Mouse (Mus musculus) urinary bladder, adult 18-20 months (tissue): Measurements from ENCODE around the gene Mbd6.
"Not testable (repeated sequence)": the region's sequence is repeated elsewhere in the genome, so short reads cannot be mapped to it uniquely, and the experiment has no call there.

ENCODE experiments used
- DNase-seq, 2 experiments: peaks; one replicate each; pipeline ENCODE4 v3.0.0; 2022; ENCODE audit warnings: low spot score in 2 of 2, mixed read lengths in 2 of 2

Gene Mbd6

DNA sequence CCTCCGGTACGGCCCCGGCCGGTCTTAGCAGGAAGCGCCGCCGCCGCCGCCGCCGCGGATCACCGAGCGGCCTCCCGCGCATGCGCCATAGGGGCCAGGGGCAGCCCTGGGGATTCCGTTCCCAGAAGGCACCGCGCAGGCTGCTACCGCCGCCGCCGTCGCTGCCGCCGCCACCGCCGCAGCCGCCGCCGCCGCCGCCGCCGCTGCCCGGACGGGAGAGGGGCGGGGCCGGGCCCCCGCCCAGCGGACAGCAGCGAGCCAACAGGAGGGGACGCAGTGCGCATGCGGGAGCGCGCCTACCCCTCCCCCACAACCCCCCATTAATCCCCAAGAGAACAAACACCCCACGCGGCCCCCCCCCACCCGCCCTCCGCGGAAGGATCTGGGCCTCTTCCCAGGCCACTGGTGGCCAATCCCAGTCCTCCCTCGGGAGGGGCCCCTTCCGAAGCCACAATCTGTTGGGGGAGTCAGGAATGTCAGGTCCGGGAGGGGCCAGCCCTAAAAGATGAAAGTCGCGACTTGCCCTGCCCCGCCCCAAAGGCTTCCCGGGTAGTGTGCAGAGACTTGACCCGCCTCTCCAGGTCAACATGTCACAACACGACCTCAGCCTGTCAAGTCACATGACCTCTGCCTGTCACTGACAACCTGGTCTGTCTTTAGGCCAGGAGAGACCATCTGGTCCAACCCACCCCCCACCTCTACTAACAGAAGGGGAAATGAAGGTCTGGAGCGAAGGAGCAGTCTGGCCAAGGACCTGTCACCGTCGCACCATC, at the start of gene Mbd6:
TSS of gene Mbd6 (minus strand) at position 219 of the 773 bp plus-strand sequence.
- DNase-seq = peak; percentile 83 to 85

DNA sequence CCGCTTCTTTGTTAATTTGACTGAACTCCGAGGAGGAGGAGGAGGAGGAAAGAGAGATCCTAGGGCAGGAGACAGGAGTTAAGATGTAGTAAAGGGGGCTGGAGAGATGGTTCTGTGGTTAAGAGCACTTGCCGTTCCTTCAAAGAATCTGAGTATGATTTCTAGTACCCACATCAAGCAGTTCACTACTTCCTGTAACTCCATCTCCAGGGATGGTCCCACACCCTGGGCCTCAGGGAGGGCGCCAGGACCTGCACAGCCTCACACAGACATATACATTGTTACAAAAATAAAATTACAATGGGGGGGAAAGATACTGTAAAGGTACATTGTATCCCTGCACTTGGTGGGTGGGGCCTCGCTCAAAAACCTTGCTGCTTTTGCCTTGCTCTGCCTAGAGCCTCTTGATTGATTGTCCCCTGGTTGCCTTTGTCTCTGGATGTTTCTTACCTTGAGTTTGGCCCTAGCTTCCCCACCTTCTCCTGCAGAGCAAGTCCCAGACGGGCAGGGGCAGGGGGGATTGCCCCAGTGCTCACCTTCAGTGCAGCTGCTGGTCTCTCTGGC, 48.8 kb upstream of the Mbd6 start:
- DNase-seq = no peak

DNA sequence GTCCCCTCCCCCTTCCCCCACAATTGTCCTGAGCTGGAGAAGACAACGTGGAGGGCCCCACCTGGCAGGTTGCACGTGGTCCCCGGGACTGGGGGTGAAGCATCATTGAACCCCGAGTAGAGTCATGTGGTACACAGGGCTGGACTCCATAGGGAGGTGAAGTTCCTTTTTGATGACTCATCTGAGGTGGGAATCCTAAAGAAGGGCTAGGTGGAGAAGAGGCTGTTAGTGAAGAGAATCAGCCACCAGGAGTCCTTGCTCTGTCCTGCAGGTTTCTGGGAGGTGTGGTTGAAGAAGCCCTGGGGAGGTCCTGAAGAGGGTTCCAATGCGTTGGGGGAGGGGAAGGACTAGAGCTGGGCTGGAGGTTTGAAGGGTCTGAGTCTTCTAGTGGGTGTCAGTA, 48.1 kb upstream of the Mbd6 start:
- DNase-seq = no peak

DNA sequence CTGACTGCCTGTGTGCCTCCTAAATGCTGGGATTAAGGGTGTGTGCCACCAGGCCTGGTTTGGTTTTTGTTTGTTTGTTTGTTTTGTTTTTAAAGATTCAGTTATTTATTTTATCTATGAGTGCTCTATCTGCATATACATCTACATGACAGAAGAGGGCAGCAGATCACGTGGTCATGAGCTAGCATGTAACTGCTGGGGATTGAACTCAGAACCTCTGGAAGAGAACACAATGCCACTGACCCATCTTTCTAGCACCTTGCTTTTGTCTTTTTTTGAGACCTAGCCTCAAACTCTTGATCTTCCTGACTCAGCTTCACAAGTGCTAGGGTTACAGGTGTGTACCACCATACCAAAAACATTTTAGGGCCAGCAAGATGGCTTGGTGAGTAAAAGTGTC, 46.5 kb upstream of the Mbd6 start:
- no peak for DNase-seq

DNA sequence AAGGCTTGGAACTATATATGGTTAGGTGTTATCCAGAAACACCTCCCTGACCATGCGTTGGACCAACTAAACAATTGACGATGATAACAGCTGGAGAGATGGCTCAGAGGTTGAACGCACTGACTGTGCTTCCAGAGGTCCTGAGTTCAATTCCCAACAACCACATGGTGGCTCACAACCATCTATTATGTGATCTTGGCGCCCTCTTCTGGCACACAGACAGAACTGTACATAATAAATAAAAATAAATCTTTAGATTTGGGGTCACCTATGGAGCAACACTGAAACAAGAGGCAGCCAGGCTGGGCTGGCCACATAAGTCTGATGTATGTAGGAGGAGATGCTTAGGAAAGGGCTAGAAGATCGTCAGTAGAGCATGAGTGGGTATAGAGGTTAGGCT, 44.3 kb upstream of the Mbd6 start:
- no peak for DNase-seq

DNA sequence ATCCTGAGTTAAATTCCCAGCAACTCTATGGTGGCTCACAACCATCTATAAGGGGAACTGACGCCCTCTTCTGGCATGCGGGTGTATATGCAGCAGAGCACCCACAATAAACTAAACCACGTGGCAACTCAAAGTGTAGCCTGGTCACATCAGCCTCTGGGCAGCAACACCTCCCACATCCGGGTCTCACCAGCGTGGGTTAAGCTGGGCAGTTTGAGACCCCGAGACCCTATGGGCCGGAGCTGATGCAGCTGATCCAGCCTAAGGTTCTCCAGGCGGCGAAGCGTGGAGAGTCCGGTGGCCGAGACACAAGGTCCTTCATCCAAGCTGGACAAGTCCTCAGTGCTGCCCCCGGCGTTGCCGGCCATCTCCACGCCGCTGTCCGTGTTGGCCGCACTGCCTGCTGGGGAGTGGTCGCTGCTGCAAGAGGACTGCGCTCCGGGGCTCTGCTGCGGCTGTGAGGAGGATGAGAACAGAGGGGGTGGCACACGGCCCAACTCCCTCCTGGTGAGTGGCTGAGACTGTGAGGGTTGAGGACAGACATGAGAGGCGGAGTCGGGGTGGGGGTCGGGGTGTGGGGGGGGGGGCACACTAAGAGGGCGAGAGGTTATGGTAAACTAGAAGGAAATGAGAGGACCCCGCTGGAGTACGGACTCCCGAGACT, 43.5 kb upstream of the Mbd6 start:
- DNase-seq = no peak

DNA sequence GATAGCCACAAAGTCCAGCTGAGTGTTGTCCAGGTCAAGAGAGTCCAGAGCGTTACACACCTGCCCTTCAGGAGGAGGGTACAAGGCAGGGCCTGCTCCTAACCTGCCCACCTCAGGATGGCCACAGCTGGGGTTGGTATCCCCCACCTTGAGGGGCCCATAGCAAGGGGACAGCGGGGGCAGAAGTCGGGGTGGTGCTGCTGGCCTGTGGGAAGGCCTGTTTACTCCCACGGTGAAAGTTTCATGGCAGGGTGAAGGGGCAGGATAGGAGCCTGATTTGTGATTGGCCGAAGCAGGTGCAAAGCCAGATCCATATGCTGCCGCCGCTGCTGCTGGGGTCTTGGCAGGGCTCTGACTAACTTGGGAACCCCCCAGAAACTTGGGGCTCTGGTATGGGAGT, 41.4 kb upstream of the Mbd6 start:
- DNase-seq = no peak

DNA sequence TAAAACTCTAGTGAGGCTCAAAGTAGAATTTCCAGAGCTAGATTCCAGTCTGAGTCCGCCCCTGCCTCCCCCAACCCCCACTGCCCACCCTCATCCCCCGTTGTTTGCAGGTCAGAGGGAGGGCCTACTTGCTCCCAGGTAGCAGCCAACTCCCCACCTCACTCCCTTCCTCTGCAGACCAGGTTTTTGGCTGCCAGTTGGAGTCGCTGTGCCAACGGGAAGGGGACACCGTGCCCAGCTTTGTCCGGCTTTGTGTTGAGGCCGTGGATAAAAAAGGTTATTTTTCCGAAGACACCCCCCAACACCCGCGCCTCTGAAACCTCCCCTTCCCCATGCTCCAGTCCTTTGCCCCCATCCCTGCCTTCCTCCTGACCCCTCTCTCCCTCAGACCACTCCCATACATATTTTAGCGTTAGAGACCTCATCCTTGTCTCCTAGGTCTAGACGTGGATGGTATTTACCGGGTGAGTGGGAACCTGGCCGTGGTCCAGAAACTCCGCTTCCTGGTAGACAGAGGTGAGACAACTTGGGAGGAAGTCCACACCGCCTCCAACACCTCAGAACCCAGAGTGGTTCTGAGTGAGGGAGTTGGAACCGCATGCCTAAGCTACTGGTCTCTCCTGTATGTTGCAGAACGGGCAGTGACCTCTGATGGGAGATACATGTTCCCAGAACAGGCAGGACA, 38.8 kb upstream of the Mbd6 start:
- DNase-seq = no peak

DNA sequence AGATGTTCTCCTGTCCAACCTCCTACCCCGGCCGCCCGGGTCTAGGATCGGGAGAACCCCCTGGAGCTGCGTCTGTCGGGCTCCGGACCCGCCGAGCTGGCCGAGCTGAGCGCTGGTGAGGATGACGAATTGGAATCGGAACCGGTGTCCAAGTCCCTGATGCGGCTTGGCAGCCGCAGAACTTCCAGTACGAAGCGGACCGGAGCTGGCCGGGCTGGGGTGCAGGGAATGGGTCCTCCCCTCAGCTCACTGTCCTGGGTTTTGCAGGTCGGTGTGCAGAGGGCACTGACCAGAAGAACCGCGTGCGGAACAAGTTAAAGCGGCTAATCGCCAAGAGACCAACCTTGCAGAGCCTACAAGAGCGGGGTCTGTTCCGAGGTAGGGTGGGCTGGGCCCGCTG, 38.0 kb upstream of the Mbd6 start:
- DNase-seq = no peak

DNA sequence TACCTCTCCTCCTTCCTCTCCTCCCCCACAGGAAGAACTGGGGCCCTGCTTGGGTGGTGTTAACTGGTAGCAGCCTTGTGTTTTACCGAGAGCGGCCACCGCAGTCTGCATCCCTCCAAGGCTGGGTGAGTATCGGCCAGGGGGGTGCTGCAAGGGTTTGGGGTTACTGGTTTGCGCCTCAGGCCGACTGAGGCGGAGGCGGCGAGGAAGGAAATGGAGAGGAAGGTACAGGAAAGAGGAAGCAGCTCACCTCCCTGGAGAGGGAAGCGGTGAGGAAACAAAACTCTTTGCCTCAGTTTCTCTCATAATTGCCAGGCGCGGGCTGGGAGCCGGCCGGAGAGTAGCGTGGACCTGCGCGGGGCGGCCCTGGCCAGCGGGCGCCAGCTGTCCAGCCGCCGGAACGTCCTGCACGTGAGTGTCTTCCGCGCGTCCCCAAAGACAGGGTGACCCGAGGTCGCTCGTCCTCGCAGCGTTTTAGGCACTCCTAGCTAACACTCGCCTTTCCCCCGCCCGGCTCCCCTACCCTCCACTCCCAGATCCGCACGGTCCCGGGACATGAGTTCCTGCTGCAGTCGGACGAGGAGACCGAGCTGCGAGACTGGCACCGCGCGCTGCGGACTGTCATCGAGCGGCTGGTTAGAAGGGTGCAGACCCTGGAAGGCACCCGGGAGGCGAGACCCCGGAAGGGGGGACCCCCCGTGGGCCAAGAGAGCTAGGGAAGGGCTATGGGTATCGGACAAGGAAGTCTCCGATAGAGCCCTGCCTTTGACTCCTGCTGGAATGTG, 37.4 kb upstream of the Mbd6 start:
- DNase-seq = peak in 1 of 2 experiments; percentile 54

DNA sequence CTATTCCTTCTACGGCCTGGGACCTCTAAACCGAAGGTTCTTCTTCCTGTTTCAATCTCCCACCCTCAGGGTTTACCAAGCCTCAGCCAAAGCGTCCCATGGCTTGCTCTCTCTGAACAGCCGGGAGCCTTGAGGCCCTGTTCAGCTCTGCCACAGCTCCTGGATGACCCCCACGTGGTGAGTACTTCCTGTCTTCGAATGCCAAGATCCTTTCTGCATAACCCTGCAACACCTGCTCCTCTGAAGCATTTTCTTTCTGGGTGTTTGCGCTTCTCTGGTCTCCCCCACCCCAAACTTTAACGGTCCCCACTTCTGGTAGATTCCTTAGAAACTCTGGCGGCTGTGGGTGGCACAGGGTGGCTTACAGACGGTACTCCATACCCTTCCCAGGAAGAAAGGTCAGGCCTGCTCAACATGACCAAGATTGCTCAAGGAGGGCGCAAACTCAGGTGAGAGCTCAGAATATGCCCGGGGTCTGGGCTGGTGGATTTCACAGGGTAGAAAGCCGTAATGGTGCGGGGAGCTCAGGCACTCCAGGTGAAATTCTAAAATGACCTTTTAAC, 36.7 kb upstream of the Mbd6 start:
- DNase-seq = no peak

DNA sequence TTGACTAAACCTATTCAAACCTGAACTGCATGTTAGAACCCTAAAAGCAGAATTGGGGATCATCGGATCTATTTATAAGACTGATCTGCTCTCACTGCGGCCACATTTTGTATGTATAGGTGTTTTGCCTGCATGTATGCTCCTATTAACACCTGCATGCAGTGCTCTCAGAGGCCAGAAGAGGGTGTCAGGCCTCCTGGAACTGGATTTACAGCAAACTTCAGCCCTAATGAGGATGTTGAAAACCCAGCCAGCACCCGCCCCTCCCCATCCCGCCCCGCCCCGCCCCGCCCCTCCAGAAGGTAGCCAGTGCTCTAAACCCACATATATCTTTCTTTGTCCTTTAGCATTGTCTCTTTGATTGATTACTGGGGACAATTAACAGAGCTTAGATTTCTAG, 35.7 kb upstream of the Mbd6 start:
- peak in 1 of 2 experiments; percentile 35 for DNase-seq

DNA sequence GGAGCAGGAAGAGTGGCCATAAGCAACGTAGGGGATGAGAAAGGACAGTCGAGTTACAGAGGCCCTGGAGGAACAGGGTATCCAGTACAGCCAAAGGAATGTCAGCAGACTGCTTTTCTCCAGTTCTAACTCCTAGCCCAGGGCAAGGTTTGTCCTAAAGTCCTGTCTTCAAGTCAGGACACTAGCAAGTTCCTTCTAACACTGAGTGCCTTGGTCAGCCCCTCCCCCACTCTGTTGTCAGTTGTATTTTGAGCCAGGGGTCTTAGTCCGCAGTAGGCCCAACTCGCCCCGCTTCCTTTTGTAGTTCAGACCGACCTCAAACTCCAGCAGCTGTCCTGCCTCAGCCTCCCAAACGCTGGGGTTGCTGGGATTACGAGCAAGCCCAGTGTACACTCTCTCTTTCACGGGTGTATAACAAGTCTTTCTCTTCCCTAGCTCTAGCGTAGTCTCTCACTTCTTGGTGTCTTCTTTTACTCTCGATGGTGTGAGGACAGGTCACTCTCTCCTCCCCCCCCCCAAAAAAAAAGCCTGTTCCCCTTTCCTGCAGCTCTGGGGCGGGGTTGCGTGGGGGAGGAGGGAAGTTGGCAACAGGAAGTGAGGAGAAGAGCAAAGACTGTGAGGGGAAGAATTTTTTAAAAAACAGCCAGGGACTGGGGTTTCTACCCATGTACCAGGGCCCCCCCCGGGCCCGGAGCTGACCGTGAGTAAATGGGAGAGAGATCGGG, 34.5 kb upstream of the Mbd6 start:
- no peak for DNase-seq

DNA sequence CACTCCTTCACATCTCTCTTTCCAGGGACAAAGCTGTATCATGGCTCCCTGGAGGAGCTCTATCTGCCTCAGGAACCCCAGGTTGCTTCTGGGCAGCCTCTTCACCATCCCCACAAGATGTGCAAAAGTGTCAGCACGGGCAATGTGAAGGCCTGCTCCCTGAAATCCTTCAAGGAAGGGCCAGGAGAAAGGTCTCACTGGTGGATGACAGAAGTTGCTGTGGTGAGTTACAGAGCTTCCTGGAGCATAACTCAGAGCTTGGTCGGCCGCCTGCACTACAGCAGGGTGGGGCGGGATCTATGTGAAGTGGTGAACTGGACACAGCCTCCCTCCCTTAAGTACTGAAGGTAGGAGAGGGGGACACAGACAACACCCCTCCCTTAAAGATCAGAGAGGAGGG, 33.9 kb upstream of the Mbd6 start:
- DNase-seq = no peak

DNA sequence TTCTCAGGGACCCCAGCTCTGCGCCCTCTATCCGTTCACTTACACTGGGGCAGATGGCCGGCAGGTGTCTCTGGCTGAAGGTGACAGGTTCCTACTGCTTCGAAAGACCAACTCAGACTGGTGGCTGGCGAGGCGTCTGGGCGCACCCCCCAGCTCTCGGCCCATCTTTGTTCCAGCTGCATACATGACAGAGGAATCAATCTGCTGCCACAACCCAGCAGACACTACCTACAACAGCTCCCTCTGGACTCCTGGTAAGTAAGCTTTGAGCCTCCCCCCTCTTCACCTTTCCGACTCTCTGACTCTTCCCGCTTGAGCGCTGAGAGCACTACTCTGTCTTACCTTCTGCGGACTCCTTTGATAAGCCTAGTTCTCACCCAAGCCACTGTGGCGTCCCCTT, 33.4 kb upstream of the Mbd6 start:
- no peak for DNase-seq

DNA sequence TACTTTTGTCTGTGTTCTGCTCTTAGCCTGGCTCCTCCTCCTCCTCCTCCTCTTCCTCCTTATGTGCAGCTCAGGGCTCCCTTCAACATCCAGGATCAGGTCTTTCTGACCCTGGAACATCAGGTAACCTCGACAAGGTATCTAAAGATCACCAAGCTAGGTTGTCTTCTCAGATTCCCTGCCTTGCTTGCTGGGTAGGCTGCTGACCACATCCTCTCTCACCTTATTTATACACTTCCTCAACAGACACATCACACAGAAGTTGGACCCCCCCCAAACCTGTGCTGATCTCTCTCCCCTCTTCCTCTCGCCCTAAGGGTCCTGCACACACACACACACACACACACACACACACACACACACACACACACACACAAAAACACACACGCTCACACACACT, 32.8 kb upstream of the Mbd6 start, which contains the start of gene Arhgap9:
TSS of gene Arhgap9 (plus strand) at position 344 of the 400 bp plus-strand sequence.
- no peak for DNase-seq

DNA sequence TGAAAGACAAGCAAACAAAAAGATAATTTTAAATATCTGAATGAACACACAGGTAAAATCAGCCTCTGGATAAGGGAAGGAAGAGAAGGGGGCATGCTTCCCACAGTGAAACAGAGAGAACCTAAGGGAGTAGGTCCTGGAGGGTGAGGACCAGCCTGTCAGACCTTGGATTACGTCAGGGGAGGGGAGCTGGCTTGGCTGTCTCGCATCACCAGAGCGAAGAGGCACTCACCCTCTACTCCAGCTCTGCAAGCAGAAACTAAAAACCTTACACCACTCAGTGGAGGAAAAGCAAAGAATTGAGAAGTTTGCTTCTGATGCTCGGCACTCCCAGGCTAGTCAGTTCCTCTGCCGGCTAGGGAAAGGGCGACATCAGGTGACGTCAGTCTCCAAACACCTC, 31.2 kb upstream of the Mbd6 start:
- DNase-seq = no peak

DNA sequence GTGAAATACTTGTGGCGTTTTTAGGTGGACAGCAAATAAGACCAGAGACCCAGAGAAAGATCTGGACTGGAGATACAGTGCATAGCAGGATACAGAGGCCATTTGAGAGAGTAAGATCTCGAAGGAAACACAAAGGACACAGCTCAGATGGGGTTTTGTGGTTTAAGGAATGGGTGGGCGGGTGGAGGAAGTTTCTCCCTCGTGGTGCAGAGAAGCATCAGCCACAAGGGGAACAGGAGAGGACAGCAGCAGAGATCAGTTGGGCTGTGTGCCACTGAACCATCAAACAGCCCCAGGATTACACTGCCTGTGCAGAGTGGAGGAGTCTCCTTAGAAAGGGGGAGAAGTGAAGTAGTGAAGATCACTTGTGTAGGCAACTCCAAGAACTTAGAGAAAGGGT, 29.2 kb upstream of the Mbd6 start:
- DNase-seq = no peak

DNA sequence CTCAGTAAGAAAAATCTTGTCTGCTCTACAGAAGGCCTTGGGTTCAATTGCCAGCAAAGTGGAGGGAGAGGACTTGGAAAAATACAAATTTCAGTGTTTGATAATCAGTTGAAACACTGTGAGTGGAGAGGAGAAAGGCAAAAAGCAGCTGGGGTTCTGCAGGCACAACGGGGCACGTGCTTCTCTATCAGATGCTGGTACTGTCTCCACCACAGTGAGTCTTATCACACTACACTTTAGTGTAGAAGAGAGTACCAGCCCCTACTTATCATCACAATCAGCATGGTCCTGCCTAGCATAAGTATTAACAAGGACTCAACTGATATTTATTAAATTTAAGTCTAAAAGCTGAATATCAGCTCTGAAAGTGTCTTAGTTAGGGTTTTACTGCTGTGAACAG, 28.5 kb upstream of the Mbd6 start:
- no peak for DNase-seq

DNA sequence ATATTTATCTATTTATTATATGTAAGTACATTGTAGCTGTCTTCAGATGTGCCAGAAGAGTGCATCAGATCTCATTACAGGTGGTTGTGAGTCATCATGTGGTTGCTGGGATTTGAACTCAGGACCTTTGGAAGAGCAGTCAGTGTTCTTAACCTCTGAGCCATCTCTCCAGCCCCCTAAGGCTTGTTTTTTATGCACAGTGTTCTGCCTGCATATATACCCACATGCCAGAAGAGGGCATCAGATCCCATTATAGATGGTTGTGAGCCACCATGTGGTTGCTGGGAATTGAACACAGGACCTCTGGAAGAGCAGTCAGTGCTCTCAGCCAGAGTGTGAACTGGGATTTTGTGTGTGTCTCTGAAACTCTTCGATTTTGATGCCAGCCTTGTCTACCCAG, 26.1 kb upstream of the Mbd6 start:
- DNase-seq = not testable (repeated sequence)

DNA sequence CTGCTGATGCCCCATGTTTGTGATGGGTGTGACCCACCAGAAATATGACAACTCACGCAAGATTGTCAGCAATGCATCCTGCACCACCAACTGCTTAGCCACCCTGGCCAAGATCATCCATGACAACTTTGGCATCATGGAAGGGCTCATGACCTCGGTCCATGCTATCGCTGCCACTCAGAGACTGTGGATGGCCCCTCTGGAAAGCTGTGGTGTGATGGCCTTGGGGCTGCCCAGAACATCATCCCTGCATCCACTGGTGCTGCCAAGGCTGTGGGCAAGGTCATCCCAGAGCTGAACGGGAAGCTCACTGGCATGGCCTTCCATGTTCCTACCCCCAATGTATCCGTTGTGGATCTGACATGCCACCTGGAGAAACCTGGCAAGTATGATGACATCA, 24.7 kb upstream of the Mbd6 start:
- not testable (repeated sequence) for DNase-seq
